Mouse (Mus musculus) myocyte (in vitro differentiated cells): ENCODE measurements around the gene Ensa.

Source experiments
- MYOD1 ChIP-seq, 3 experiments: IDR thresholded peaks; one replicate each; pipeline ENCODE4 v1.6.1; 2011; ENCODE audit warnings: control low read depth in 2 of 3, low read depth in 2 of 3, mild to moderate bottlenecking in 2 of 3, moderate library complexity in 1 of 3; ENCODE audit not compliant: insufficient read length in 2 of 3, control insufficient read depth in 1 of 3
- POLR2A ChIP-seq: IDR thresholded peaks from one replicate; pipeline ENCODE4 v1.6.1; 2011; ENCODE audit warnings: low read depth, mild to moderate bottlenecking, control low read depth, moderate library complexity; ENCODE audit not compliant: insufficient read length
- USF1 ChIP-seq: IDR thresholded peaks from one replicate; pipeline ENCODE4 v1.6.1; 2011; ENCODE audit warnings: low read depth, mild to moderate bottlenecking, control low read depth, moderate library complexity

GRCm38 (mm10) chr3:95660788-95661478 lies 36.1 kb downstream of the Ensa start:
- no peak for TF ChIP-seq POLR2A
- TF ChIP-seq MYOD1 (IDR thresholded peaks at IDR 0.05; ENCODE audit: control insufficient read depth in 1 of 3, insufficient read length in 2 of 3, low read depth in 2 of 3) = no peak
- TF ChIP-seq USF1 = no peak
